Mouse (Mus musculus) testis, adult 2 months (tissue): ENCODE results near the gene Pard3b. TPM values are rescaled to one million over a fixed set of nuclear protein-coding genes. Genes with fewer than 3 reads are reported as not detected.

Source experiments
- H3K27ac ChIP-seq: fragments of 200-500 bp; 2 replicates; pipeline ENCODE4 v1.5.1; 2012; ENCODE audit warnings: low read depth, low read length; ENCODE audit not compliant: control insufficient read depth, insufficient read depth
- H3K27me3 ChIP-seq: fragments of 200-500 bp; 2 replicates; pipeline ENCODE4 v1.6.1; 2012; ENCODE audit warnings: mild to moderate bottlenecking, low read length, moderate library complexity; ENCODE audit not compliant: control insufficient read depth, insufficient read depth
- H3K36me3 ChIP-seq: fragments of 200-500 bp; 2 replicates; pipeline ENCODE4 v1.6.1; 2012; ENCODE audit warnings: mild to moderate bottlenecking, low read length; ENCODE audit not compliant: control insufficient read depth, insufficient read depth
- H3K4me1 ChIP-seq: fragments of 200-500 bp; 2 replicates; pipeline ENCODE4 v1.6.1; 2012; ENCODE audit warnings: low read length; ENCODE audit not compliant: control insufficient read depth, insufficient read depth
- H3K4me3 ChIP-seq: fragments of 200-500 bp; 2 replicates; pipeline ENCODE4 v1.5.1; 2012; ENCODE audit warnings: low read depth, mild to moderate bottlenecking, low read length, moderate library complexity, mixed read lengths; ENCODE audit not compliant: control insufficient read depth
- CTCF ChIP-seq: fragments of 200-500 bp; IDR thresholded peaks from 2 replicates; pipeline ENCODE4 v1.5.1; 2012; ENCODE audit warnings: low read depth, mild to moderate bottlenecking, inconsistent platforms, low read length, moderate library complexity; ENCODE audit not compliant: control insufficient read depth, insufficient read depth, insufficient replicate concordance
- POLR2A ChIP-seq: fragments of 200-500 bp; IDR thresholded peaks from 2 replicates; pipeline ENCODE4 v1.6.1; 2012; ENCODE audit warnings: low read depth, mild to moderate bottlenecking, inconsistent platforms, low read length, moderate library complexity; ENCODE audit not compliant: control insufficient read depth
- polyA plus RNA-seq: library from polyadenylated mRNA; depleted of rRNA; stranded (reverse); fragments of >200 nt; gene quantifications from 2 replicates; pipeline ENCODE4 v1.2.3, GENCODE M21; 2012

Gene Pard3b
- polyA plus RNA-seq, 1 experiment, result 1.3 TPM

- no peaks in the 10 kb centered on the region for H3K4me1 ChIP-seq
- H3K36me3 ChIP-seq, result no peaks in the 10 kb centered on the region
- H3K27ac ChIP-seq, result no peak overlapping the region
- no peak overlapping the region for H3K4me3 ChIP-seq
- H3K27me3 ChIP-seq, result no peaks in the 10 kb centered on the region
- no peak for TF ChIP-seq POLR2A
- no peak for TF ChIP-seq CTCF
Observed at GRCm38 (mm10) chr1:62008811-62009210, 370.2 kb downstream of the Pard3b start.

- TF ChIP-seq POLR2A (no peak), CTCF (no peak)
- H3K4me1 ChIP-seq, result no peaks in the 10 kb centered on the region
- H3K4me3 ChIP-seq, result no peak overlapping the region
- no peaks in the 10 kb centered on the region for H3K36me3 ChIP-seq
- H3K27me3 ChIP-seq, result no peaks in the 10 kb centered on the region
- no peak overlapping the region for H3K27ac ChIP-seq
Observed at GRCm38 (mm10) chr1:62011712-62012111, 373.1 kb downstream of the Pard3b start.

GRCm38 (mm10) chr1:62016536-62017300, 378.1 kb downstream of the Pard3b start:
- Histone ChIP-seq H3K4me1 (no peaks in the 10 kb centered on the region), H3K27ac (no peak overlapping the region)
- TF ChIP-seq CTCF (no peak), POLR2A (no peak)

GRCm38 (mm10) chr1:62018276-62018675, 379.7 kb downstream of the Pard3b start:
- Histone ChIP-seq H3K4me1 (no peaks in the 10 kb centered on the region), H3K27ac (no peak overlapping the region), H3K4me3 (no peak overlapping the region), H3K27me3 (no peaks in the 10 kb centered on the region), H3K36me3 (no peaks in the 10 kb centered on the region)
- TF ChIP-seq POLR2A (no peak), CTCF (no peak)

More at GRCm38 (mm10) chr1:62016536-62017300, 378.1 kb downstream of the Pard3b start:
- H3K4me3 ChIP-seq, result no peak overlapping the region
- H3K36me3 ChIP-seq, result no peaks in the 10 kb centered on the region
- H3K27me3 ChIP-seq, result no peaks in the 10 kb centered on the region

- H3K4me1 ChIP-seq, result no peaks in the 10 kb centered on the region
- no peaks in the 10 kb centered on the region for H3K27me3 ChIP-seq
- TF ChIP-seq POLR2A, result no peak
- no peak for TF ChIP-seq CTCF
- H3K36me3 ChIP-seq, result no peaks in the 10 kb centered on the region
- no peak overlapping the region for H3K4me3 ChIP-seq
- no peak overlapping the region for H3K27ac ChIP-seq
Observed at GRCm38 (mm10) chr1:62019743-62020142, 381.1 kb downstream of the Pard3b start.

GRCm38 (mm10) chr1:62041718-62042117, 403.1 kb downstream of the Pard3b start:
- Histone ChIP-seq H3K36me3 (no peaks in the 10 kb centered on the region), H3K4me3 (no peak overlapping the region), H3K27ac (no peak overlapping the region), H3K4me1 (no peaks in the 10 kb centered on the region), H3K27me3 (no peaks in the 10 kb centered on the region)
- no peak for TF ChIP-seq CTCF
- no peak for TF ChIP-seq POLR2A

- TF ChIP-seq POLR2A (no peak), CTCF (no peak)
Observed at GRCm38 (mm10) chr1:62048592-62048991, 410.0 kb downstream of the Pard3b start.

More at GRCm38 (mm10) chr1:62048592-62048991, 410.0 kb downstream of the Pard3b start:
- Histone ChIP-seq H3K27me3 (no peaks in the 10 kb centered on the region), H3K36me3 (no peaks in the 10 kb centered on the region), H3K4me3 (no peak overlapping the region), H3K4me1 (no peaks in the 10 kb centered on the region), H3K27ac (no peak overlapping the region)
